Mouse (Mus musculus) E14TG2a.4 (cell line): ENCODE results near the gene Irak2.

ENCODE experiments used
- CTCF ChIP-seq: conservative IDR thresholded peaks from 2 replicates; pipeline ENCODE4 v1.5.1; 2014; ENCODE audit warnings: low read length
- NANOG ChIP-seq: IDR thresholded peaks from 2 replicates; pipeline ENCODE4 v1.6.1; 2014; ENCODE audit warnings: borderline replicate concordance, low read length, mixed read lengths

DNA sequence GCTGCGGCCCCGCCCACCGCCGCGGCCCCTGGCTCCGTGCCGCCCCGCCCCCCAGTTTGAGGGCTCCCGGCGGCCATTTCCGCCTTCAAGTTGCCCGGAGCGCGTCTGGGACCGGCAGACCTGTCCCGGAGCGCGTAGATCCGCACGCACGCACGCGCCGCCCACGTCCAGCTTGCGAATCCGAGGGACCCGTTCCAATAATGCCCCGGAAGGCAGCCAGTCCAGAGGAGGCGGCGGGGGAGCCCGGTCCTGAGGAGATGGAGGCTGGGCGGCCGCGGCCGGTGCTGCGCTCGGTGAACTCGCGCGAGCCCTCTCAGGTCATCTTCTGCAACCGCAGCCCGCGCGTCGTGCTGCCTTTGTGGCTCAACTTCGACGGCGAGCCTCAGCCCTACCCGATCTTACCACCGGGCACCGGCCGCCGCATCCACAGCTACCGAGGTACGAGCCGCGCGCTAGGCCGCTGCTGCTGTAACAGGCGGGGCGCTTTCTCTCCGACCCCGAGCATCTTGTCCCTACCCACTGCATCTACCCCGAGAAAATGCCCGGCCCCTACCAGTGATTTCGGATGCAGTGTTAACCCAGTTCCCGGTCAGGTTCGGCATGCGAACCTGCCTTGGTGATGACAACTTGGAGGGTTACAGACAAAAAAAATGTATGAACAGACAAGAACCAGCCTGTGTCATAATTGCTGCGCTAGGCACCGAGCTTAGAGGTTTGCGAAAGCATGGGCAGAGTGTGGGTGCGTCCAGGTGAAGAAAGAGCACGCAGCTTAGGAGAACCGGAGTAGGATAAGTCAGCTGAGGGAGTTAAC lies 14.1 kb upstream of the Irak2 start, which contains the start of gene Vhl:
- no peak for TF ChIP-seq CTCF
- no peak for TF ChIP-seq NANOG
